Mouse (Mus musculus) embryonic stem cell, embryonic (primary cell): ENCODE data around the gene Zer1.

Experiments used
- CTCF ChIA-PET, 4 experiments: fragments of 300-600 bp in 2 of 4; fragments of 350-600 bp in 2 of 4; sonication (Branson Sonifier 250); formaldehyde crosslinking; loops; one replicate each; lab custom pipeline; 2022; ENCODE audit warnings: inconsistent platforms in 2 of 4; lab: Charles Lee
- POLR2A ChIA-PET, 4 experiments: fragments of 300-600 bp in 2 of 4; fragments of 350-600 bp in 2 of 4; sonication (Branson Sonifier 250); formaldehyde crosslinking; loops; one replicate each; lab custom pipeline; 2022; ENCODE audit warnings: antibody characterized with exemption in 4 of 4, inconsistent platforms in 1 of 4; lab: Charles Lee

The Zer1 gene

GRCm38 (mm10) chr2:30107646-30108045 lies 16.7 kb downstream of the Zer1 start:
- CTCF ChIA-PET, result interaction anchor here in 2 of 4 experiments (0.6 to 1.7 kb wide), 5 partner anchors 9 to 96 kb away, joined by 3 to 9 read pairs (median 3); partner anchors contain the start of gene Tbc1d13 (in 1 of the 2)
- POLR2A ChIA-PET, result interaction anchor here in 2 of 4 experiments (0.6 to 4.1 kb wide), 7 partner anchors 9 to 71 kb away, joined by 3 to 34 read pairs (median 8); partner anchors contain the start of genes Tbc1d13 (in 2 of the 2) and Zer1 (in 1 of the 2)

DNA sequence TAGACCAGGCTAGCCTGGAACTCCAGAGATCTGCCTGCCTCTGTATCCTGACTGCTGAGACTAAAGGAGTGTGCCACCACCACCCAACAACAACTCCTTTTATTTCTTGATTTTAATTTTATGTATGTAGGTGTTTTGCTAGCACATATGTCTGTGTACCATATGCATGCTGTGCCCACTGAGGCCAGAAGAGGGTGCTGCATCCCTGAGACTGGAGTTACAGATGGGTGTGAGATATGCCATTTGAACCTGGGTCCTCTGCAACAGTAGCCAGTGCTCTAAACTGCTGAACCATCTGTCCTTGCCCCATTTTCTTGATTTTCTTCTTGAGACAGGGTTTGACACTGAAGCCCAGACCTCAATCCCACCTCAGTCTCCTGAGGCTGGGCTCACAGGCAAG lies 18.0 kb downstream of the Zer1 start:
- CTCF ChIA-PET, result interaction anchor here (0.6 to 1.7 kb wide), 25 partner anchors 10 to 352 kb away, joined by 3 to 25 read pairs (median 4); partner anchors contain the start of genes Endog (in 1 of the 4) and Spout1 (in 1 of the 4)
- POLR2A ChIA-PET, result interaction anchor here in 3 of 4 experiments (0.7 to 4.1 kb wide), 20 partner anchors 10 to 160 kb away, joined by 3 to 34 read pairs (median 3); partner anchors contain the start of genes Endog (in 2 of the 3), Tbc1d13 (in 2 of the 3) and Zdhhc12 (in 1 of the 3)

DNA sequence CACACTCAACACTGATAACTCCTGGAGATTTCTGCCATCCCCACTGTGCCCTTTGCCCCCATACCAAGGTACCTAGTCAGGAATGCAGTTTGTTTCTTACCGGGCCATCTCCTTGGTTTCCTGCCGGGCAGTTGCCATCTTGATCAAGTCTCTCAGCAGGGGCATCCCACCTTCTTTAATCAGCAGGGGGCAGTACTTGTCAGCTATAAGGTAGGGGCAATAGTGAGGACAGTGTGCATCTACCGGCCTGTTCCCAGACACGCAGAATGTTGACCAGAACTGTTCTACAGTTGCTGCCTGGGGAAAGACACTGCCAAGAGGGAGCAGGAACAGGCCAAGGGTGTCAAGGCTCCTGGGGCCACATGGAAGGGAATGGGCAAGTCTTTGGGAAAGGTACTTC lies 24.2 kb downstream of the Zer1 start:
- CTCF ChIA-PET, result interaction anchor here (0.5 to 1.2 kb wide), 5 partner anchors 62 to 729 kb away, joined by 3 to 5 read pairs (median 4); no protein-coding TSS in a partner anchor

DNA sequence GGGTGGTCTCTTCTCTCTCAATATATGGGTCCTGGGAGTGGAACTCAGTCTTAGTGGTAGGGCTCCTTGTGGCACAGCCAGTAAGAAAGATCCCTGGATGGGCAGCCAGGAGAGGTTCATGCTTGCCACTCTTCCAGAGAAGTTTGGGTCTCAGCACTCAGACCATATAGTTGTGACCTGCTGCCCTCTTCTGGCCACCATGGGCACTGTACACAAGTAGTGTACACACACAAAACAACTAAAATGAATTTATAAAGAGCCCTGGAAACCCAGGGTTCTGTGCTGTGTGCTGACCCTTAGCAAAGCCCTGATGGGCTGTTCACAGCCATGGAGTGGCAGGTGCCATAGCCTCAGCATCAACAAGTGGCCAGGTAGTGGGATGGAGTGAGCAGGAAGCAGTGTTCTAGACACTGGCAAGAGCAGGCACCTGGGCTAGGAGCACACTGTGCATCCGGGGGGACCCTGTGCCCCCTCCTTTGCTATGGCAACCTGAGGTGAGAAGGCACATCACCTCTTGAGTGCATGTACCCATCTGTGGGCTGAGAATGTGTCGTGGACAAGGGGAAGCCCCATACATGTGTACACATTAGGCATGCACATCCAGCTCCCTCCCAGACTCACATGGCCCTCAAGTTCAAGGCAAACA lies 28.4 kb downstream of the Zer1 start:
- ChIA-PET CTCF (interaction anchor here in 3 of 4 experiments (0.5 to 1.8 kb wide), 7 partner anchors 10 to 64 kb away, joined by 3 to 5 read pairs (median 3); partner anchors contain the start of gene Pkn3 (in 1 of the 3)), POLR2A (interaction anchor here in 2 of 4 experiments (0.7 to 2.6 kb wide), 10 partner anchors 11 to 54 kb away, joined by 3 to 38 read pairs (median 8); partner anchors contain the start of genes Pkn3 (in 1 of the 2), Tbc1d13 (in 1 of the 2) and Wdr34 (in 1 of the 2))

More for the DNA sequence above, 24.2 kb downstream of the Zer1 start:
- POLR2A ChIA-PET, result interaction anchor here in 2 of 4 experiments (0.7 to 1.6 kb wide), 8 partner anchors 12 to 190 kb away, joined by 3 to 5 read pairs (median 4); partner anchors contain the start of genes Endog (in 1 of the 2) and Tbc1d13 (in 1 of the 2)

DNA sequence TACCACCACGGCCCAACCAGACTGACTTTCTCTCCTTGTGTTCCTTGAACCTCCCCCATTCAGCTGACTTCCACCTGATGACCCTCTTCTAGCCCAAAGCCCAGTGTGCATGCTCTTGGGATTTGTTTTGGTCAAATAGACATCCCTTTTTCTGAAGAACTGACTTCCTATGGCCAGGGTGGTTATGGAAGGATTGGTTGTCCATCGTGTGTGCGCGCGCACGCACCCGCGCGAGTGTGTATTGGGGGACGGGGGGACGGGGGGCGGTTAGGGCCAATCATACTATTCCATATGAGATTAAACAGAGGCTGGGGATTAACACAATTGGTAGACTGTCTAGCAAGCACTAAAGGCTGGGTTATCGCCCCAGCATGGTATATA lies 30.2 kb downstream of the Zer1 start:
- ChIA-PET POLR2A (interaction anchor here in 3 of 4 experiments (0.5 to 2.6 kb wide), 68 partner anchors 10 to 713 kb away, joined by 3 to 38 read pairs (median 4); partner anchors contain the start of genes Endog (in 3 of the 3), Kyat1 (in 2 of the 3), Pkn3 (in 2 of the 3) and Tbc1d13 (in 2 of the 3)), CTCF (interaction anchor here in 3 of 4 experiments (0.6 to 1.8 kb wide), 12 partner anchors 15 to 428 kb away, joined by 3 to 23 read pairs (median 4); partner anchors contain the start of genes Pkn3 (in 2 of the 3) and Spout1 (in 1 of the 3))

DNA sequence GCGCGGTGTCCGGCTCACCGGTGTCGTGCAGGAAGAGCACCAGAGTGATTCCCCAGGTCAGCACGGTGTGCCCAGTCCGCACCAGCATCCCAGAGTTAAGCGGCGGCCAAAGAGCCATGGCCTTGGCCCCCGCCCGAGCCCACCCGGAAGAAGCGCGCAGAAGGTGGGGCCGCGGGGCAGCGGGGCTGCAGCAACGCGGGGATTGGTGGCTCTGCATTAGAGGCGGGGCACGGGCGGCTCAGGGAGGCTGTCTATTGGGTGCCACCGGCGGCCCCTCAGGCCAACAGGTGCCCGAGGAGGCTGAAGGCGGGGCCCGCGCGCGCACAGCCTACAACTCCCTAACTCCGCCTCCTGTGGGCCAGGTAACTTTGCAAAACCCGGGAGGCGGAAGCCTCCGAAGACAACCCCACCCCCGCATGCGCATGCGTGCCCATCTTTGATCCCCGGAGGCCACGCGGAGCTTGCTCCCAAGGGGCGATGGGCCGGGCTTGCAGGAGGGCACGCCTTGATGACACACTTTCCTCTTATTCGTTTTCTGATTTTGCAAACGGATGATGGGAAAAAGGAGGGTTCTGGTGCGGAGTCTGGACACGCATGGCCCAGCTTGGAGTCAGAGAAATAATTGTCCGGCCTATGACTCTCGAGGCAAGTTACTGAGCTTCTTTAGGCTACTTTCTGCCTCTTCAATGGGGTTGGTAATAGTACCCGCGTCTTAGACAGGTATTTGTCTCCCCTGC lies 30.7 kb downstream of the Zer1 start, which contains the start of gene Zdhhc12:
Gene Zdhhc12 (minus strand): TSS at position 178 of the 737 bp plus-strand sequence.
- ChIA-PET POLR2A (interaction anchor here in 3 of 4 experiments (0.5 to 2.6 kb wide), 68 partner anchors 9 to 714 kb away, joined by 3 to 38 read pairs (median 4); partner anchors contain the start of genes Endog (in 3 of the 3), Kyat1 (in 2 of the 3), Pkn3 (in 2 of the 3) and Tbc1d13 (in 2 of the 3)), CTCF (interaction anchor here (0.6 to 1.8 kb wide), 12 partner anchors 14 to 342 kb away, joined by 3 to 23 read pairs (median 4); partner anchors contain the start of genes Pkn3 (in 2 of the 4) and Spout1 (in 1 of the 4))

- ChIA-PET CTCF (interaction anchor here in 3 of 4 experiments (0.8 to 1.2 kb wide), 4 partner anchors 14 to 69 kb away, joined by 3 to 4 read pairs (median 3); partner anchors contain the start of gene Pkn3 (in 2 of the 3)), POLR2A (interaction anchor here in 3 of 4 experiments (0.5 to 2.2 kb wide), 24 partner anchors 9 to 202 kb away, joined by 3 to 12 read pairs (median 4); partner anchors contain the start of genes Wdr34 (in 2 of the 3), Endog (in 1 of the 3), Kyat1 (in 1 of the 3) and Phyhd1 (in 1 of the 3))
Measured at GRCm38 (mm10) chr2:30092280-30092918, 32.0 kb downstream of the Zer1 start.

DNA sequence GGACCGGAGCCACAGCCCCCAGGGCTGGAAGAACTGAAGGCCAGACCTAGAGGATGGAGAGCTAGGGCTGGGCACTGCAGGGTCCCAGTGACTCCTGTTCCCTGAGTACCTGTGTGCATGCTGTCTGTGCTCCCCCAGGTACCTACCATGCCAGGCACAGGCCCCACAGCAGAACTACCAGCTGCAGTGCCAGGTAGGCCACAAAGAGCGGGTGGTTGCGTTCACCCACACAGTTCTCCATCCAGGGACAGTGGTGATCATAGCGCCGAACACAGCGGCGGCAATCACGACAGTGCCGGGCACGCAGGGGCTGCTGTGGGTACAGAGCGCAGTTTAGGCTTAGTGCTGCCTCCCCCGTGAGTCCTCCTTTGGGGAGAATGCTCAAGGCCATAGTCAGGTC lies 32.9 kb downstream of the Zer1 start:
- POLR2A ChIA-PET, result interaction anchor here in 2 of 4 experiments (0.7 to 2.9 kb wide), 13 partner anchors 9 to 201 kb away, joined by 3 to 12 read pairs (median 4); partner anchors contain the start of genes Endog (in 1 of the 2), Tbc1d13 (in 1 of the 2) and Wdr34 (in 1 of the 2)
- CTCF ChIA-PET, result interaction anchor here in 1 of 4 experiments (1.1 kb wide), 2 partner anchors 14 kb away, joined by 3 to 4 read pairs; partner anchors contain the start of gene Pkn3

DNA sequence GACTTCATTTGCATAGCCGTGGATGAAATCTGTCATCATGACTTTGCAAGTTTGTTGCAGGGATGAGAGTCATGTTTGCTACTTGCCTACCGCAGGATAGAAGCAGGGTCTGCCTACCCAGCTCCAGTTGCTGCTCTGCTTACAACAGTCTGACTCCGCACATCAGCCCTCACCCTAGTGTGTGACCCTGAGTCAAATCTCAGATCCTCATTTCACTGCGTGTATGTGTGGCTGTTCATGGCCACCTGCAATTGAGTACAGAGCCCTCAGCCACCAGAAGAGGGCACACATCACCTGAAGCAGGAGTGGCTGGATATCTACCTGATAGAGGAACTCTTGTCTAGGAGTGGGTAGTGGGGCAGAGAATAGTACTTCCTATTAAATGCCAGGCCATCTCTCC lies 37.1 kb downstream of the Zer1 start:
- POLR2A ChIA-PET, result interaction anchor here (0.7 to 5.3 kb wide), 15 partner anchors 8 to 197 kb away, joined by 3 to 26 read pairs (median 4); partner anchors contain the start of gene Tbc1d13 (in 1 of the 4)
- CTCF ChIA-PET, result interaction anchor here in 3 of 4 experiments (0.6 to 2.4 kb wide), 5 partner anchors 9 to 199 kb away, joined by 3 to 17 read pairs (median 5); partner anchors contain the start of gene Pkn3 (in 2 of the 3)

DNA sequence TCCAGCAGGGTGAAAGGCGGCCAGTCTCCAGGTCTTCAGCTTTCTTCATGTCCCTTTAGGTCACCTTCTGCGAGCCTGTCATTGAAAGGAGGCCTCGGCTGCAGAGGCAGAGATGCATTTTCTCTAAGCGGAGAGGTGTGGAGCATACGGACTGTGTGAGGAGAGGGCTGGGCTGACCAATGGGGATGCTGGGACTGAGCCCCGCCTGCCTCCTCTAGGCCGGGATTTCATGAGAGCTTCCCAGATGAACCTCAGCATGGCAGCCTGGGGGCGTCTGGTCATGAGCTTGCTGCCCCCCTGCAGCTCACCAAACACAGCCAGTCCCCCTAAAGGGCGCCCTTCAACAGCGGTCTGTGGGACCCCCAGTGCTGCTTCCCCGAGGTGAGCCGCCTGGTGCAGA lies 39.8 kb downstream of the Zer1 start:
- CTCF ChIA-PET, result interaction anchor here in 3 of 4 experiments (0.7 to 1.7 kb wide), 3 partner anchors 53 to 77 kb away, joined by 4 to 5 read pairs (median 5); no protein-coding TSS in a partner anchor
- POLR2A ChIA-PET, result interaction anchor here in 3 of 4 experiments (0.5 to 4.2 kb wide), 28 partner anchors 9 to 1851 kb away, joined by 3 to 18 read pairs (median 4); partner anchors contain the start of genes Zdhhc12 (in 3 of the 3), Tbc1d13 (in 2 of the 3), Endog (in 1 of the 3) and Sptan1 (in 1 of the 3)

DNA sequence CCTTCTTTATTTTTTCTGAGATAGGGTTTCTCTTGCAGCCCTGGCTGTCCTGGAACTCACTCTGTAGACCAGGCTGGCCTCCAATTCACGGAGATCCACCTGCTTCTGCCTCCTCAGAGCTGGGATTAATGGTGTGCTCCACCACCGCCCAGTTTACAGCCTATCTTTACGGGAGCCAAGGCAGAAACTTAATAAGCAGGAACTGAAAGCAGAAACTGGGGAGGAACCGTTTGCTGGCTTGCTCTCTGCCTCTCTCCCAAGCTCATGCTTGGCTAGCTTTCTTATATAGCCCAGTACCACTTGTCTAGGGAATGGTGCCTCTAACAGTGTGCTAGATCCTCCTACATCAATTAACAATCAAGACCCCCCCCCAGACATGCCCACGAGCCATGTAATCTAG lies 40.3 kb downstream of the Zer1 start:
- ChIA-PET POLR2A (interaction anchor here in 3 of 4 experiments (0.5 to 4.2 kb wide), 28 partner anchors 10 to 333 kb away, joined by 3 to 18 read pairs (median 4); partner anchors contain the start of genes Zdhhc12 (in 3 of the 3), Tbc1d13 (in 2 of the 3), Endog (in 1 of the 3) and Sptan1 (in 1 of the 3)), CTCF (interaction anchor here in 3 of 4 experiments (0.7 to 1.7 kb wide), 3 partner anchors 54 to 78 kb away, joined by 4 to 5 read pairs (median 5); no protein-coding TSS in a partner anchor)

DNA sequence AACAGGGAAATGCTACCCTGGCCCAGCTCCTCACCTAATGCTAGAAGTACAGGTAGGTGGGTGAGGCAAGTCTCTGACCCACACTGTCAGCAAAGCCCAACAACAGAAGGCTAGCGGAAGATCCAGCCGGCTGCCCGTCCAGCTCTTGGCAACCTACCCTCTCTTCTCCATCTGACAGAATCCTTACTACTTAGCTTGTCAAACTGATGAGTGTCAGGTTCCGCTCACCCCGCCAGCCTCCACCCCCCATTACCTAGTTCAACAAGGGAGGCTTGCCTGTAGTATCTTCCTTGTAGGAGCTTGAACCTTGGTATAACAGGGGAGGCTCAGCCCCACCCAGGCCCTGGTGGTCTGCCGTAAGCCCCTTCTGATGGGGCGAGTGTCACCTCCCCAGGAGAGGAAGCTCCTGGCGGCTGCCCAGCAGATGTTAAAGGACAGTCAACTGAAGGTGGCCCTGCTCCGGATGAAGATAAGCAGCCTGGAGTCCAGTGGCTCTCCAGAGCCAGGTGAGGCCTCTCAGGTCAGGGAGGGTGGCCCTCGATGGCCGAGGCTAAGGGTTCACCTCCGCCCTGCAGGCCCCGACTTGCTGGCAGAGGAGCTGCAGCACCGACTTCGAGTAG lies 44.1 kb downstream of the Zer1 start:
- ChIA-PET CTCF (interaction anchor here (0.8 to 3.8 kb wide), 11 partner anchors 7 to 854 kb away, joined by 3 to 23 read pairs (median 5); partner anchors contain the start of genes Zdhhc12 (in 2 of the 4) and Spout1 (in 1 of the 4)), POLR2A (interaction anchor here (0.6 to 5.4 kb wide), 33 partner anchors 8 to 284 kb away, joined by 3 to 52 read pairs (median 6); partner anchors contain the start of genes Tbc1d13 (in 2 of the 4), Wdr34 (in 2 of the 4), Zdhhc12 (in 2 of the 4) and Miga2 (in 1 of the 4))

DNA sequence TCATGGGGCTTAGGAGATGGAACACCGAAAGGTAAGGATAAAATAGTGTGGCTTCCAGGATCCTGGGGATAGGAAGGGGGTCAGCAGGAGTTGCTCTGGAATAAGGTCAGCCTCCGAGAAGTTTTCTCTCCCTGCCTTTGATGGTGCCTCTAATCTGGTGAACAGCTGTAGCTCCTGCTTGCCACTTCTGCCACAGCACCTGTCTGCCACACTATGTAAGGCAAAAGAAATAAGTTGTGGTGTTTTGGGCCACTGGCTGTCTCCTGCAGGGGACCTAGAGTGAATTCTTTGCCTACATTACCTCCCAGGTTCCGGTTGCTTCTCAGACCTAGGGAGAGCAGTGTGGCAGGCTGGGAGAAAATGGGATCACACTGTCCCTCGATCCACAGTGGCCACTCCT lies 45.6 kb downstream of the Zer1 start:
- POLR2A ChIA-PET, result interaction anchor here (0.5 to 5.4 kb wide), 39 partner anchors 8 to 314 kb away, joined by 3 to 52 read pairs (median 5); partner anchors contain the start of genes Tbc1d13 (in 2 of the 4), Wdr34 (in 2 of the 4), Dolpp1 (in 1 of the 4) and Miga2 (in 1 of the 4)
- CTCF ChIA-PET, result interaction anchor here in 3 of 4 experiments (0.9 to 3.8 kb wide), 11 partner anchors 9 to 156 kb away, joined by 3 to 23 read pairs (median 3); partner anchors contain the start of gene Zdhhc12 (in 1 of the 3)

DNA sequence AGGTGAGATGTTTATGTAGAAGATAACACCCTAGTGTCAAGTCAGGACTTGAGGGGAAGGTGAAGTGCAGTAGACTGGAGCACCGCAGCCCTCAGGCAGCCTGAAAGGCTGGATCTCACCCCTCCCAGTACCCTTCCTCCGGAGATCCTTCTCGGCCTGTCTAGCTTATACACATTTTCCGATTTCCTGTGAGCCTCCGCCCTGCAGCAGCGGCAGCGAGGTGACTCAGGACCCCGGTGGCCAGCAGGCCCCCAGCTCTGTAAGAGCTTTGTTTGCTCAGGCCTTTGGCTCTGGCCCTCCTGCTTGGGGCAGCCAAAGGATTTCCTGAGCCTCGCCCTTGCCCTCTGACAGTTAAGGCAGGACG lies 46.1 kb downstream of the Zer1 start:
- CTCF ChIA-PET, result interaction anchor here (0.9 to 3.8 kb wide), 9 partner anchors 9 to 117 kb away, joined by 3 to 23 read pairs (median 3); partner anchors contain the start of gene Zdhhc12 (in 2 of the 4)

More for the DNA sequence above, 46.1 kb downstream of the Zer1 start:
- POLR2A ChIA-PET, result interaction anchor here (0.5 to 5.4 kb wide), 30 partner anchors 9 to 314 kb away, joined by 3 to 52 read pairs (median 4); partner anchors contain the start of genes Tbc1d13 (in 2 of the 4), Dolpp1 (in 1 of the 4), Wdr34 (in 1 of the 4) and Zdhhc12 (in 1 of the 4)
